Mouse (Mus musculus): ENCODE data around the gene Aco2.

- TF ChIP-seq EP300 (IDR thresholded peaks at IDR 0.05; ENCODE audit: insufficient read depth, low read depth, low read length) (no peak), CTCF (IDR thresholded peaks at IDR 0.05) (no peak), POLR2A (IDR thresholded peaks at IDR 0.05; ENCODE audit: insufficient read depth, low read depth, low read length) (no peak)
Observed at GRCm38 (mm10) chr15:81889175-81889574, 17.1 kb downstream of the Aco2 start.

Data from heart, adult 2 months (tissue).